Mouse (Mus musculus): ENCODE data around the gene Tmem151b. TPM values are rescaled to one million over a fixed set of nuclear protein-coding genes. Genes with fewer than 3 reads are reported as not detected.
A peak's percentile ranks its signal among the peaks of the same experiment; 100 is the strongest.

Gene Tmem151b
- polyA plus RNA-seq, 1 experiment from 2014 or later = 1.0 TPM

GRCm38 (mm10) chr17:45555452-45556106, 6.1 kb upstream of the Tmem151b start, which contains the start of gene Nfkbie:
TSS of gene Nfkbie (plus strand) at chr17:45555703.
- peaks cover 22% of the 10 kb centered on the region for H3K27me3 ChIP-seq (ENCODE audit: control insufficient read depth, insufficient read depth, low read length)
- no peak within 1 kb of the TSS for H3K27ac ChIP-seq (ENCODE audit: low read depth, low read length)
- under 1% methylated on average over 45 of the region's 45 CpGs for WGBS (ENCODE audit: insufficient replicate concordance)
- H3K4me1 ChIP-seq (ENCODE audit: control insufficient read depth, insufficient read depth, low read length) = peaks cover 6% of the 10 kb centered on the region; the same call in 1 of the 2 replicates
- ATAC-seq (replicated peaks; ENCODE audit: insufficient number of reproducible peaks, low FRiP score, low TSS enrichment) = peak; percentile 74
- no peaks in the 10 kb centered on the region for H3K9me3 ChIP-seq (replicated peaks; ENCODE audit: control insufficient read depth, low read length)
- peak within 1 kb of the TSS; percentile 65 for H3K9ac ChIP-seq (ENCODE audit: low read depth, low read length)
- H3K36me3 ChIP-seq (ENCODE audit: control insufficient read depth, insufficient read depth, low read length) = no peaks in the 10 kb centered on the region
- H3K4me2 ChIP-seq = peak within 1 kb of the TSS; percentile 94
- H3K4me3 ChIP-seq (ENCODE audit: low read depth, low read length) = peak within 1 kb of the TSS; percentile 60

DNA sequence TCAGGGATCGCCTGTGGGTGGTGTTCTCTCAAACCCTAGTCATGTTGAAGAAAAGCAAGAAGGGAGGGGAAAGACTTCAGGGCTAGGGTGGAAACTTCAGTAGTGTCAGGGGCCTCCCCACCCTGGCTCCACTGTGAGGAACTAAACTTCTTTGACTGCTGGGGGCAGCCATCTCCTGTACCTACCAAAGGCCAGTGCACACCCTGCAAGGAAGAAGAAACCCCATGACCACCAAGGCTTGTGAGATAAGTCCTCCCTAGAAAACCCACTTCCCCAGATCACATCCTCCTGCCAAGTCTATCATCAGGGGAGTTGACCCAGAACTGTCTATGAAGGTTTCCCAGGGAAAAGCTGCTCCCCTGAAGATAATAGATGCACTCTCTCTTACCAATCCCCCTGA, 4.9 kb upstream of the Tmem151b start:
- Histone ChIP-seq H3K9me3 (replicated peaks; ENCODE audit: control insufficient read depth, low read length) (no peaks in the 10 kb centered on the region), H3K27me3 (ENCODE audit: control insufficient read depth, insufficient read depth, low read length) (peaks cover 25% of the 10 kb centered on the region), H3K4me2 (no peak overlapping the region), H3K4me1 (ENCODE audit: control insufficient read depth, insufficient read depth, low read length) (peaks cover 9% of the 10 kb centered on the region; the same call in 1 of the 2 replicates), H3K36me3 (ENCODE audit: control insufficient read depth, insufficient read depth, low read length) (no peaks in the 10 kb centered on the region), H3K27ac (ENCODE audit: low read depth, low read length) (no peak overlapping the region), H3K4me3 (ENCODE audit: low read depth, low read length) (no peak overlapping the region), H3K9ac (ENCODE audit: low read depth, low read length) (no peak overlapping the region)
- WGBS (ENCODE audit: insufficient replicate concordance) = 40% methylated on average over 1 of the region's 1 CpGs
- ATAC-seq (replicated peaks; ENCODE audit: insufficient number of reproducible peaks, low FRiP score, low TSS enrichment) = no peak

GRCm38 (mm10) chr17:45553065-45553464, 3.6 kb upstream of the Tmem151b start:
- no peak for ATAC-seq (replicated peaks; ENCODE audit: insufficient number of reproducible peaks, low FRiP score, low TSS enrichment)
- Histone ChIP-seq H3K36me3 (ENCODE audit: control insufficient read depth, insufficient read depth, low read length) (no peaks in the 10 kb centered on the region), H3K27ac (ENCODE audit: low read depth, low read length) (no peak overlapping the region), H3K4me1 (ENCODE audit: control insufficient read depth, insufficient read depth, low read length) (peaks cover 12% of the 10 kb centered on the region), H3K9ac (ENCODE audit: low read depth, low read length) (no peak overlapping the region), H3K9me3 (replicated peaks; ENCODE audit: control insufficient read depth, low read length) (no peaks in the 10 kb centered on the region), H3K4me3 (ENCODE audit: low read depth, low read length) (no peak overlapping the region), H3K27me3 (ENCODE audit: control insufficient read depth, insufficient read depth, low read length) (peaks cover 39% of the 10 kb centered on the region), H3K4me2 (no peak overlapping the region)
- 65% methylated on average over 3 of the region's 3 CpGs for WGBS (ENCODE audit: insufficient replicate concordance)

DNA sequence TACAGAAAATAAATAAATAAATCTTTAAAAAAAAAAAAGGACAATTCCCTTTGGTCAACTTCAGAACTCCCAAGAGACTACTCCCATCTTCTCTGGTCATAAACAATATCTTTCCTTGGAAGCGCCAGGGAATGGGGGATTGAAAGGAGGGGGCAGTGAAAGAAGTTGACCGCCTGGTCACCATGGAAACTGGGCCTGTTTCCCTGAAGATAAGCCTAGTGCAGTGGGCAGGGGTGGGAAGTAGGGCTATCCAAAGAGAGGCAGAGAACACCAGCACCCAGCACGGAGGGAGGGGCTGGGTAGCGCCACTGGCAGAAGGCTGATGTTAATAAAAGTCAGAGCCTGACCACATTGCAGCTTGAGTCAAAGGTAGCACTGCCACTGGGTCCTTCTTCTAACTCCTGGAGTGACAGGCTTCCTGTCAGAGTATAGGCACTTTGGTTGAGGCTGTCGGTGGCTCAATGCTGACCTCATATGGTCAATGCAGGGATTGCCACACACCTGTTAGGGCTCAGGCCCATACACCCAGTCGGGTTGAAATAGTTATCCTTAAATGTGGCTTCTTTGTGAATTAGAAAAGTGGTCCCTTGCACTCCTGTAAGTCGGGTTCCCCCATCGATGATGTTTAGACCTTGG, 2.5 kb upstream of the Tmem151b start:
- WGBS (ENCODE audit: insufficient replicate concordance) = 3% methylated on average over 8 of the region's 8 CpGs
- H3K36me3 ChIP-seq (ENCODE audit: control insufficient read depth, insufficient read depth, low read length) = no peaks in the 10 kb centered on the region
- no peaks in the 10 kb centered on the region for H3K9me3 ChIP-seq (replicated peaks; ENCODE audit: control insufficient read depth, low read length)
- peaks cover 12% of the 10 kb centered on the region for H3K4me1 ChIP-seq (ENCODE audit: control insufficient read depth, insufficient read depth, low read length)
- peaks cover 42% of the 10 kb centered on the region for H3K27me3 ChIP-seq (ENCODE audit: control insufficient read depth, insufficient read depth, low read length)
- H3K4me2 ChIP-seq = peak overlapping the region; percentile 30; the same call in 1 of the 2 replicates
- H3K4me3 ChIP-seq (ENCODE audit: low read depth, low read length) = no peak overlapping the region
- ATAC-seq (replicated peaks; ENCODE audit: insufficient number of reproducible peaks, low FRiP score, low TSS enrichment) = no peak
- no peak overlapping the region for H3K9ac ChIP-seq (ENCODE audit: low read depth, low read length)
- no peak overlapping the region for H3K27ac ChIP-seq (ENCODE audit: low read depth, low read length)

DNA sequence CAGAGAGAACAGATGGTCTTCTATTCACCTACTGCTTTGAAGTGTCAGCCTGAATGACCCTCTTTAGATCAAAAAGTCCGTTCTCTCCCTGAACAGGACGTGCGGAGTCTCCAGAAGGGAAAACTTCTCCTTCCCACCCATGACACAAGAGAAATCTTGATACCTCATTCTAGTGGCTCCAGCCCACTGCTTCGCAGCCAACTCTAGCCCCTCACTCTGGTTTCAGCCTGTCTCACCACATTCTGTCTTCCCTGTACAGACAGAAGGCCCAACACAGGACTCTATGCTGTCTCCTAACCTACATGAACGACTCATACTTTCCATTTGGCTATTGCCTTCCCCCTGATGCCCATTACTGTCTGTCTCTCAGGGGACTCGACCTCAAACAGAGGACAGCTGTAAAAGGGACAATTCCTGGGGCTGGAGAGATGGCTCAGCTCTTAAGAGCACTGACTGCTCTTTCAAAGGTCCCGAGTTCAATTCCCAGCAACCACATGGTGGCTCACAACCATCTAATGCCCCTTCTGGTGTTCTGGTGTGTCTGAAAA, 1.8 kb upstream of the Tmem151b start:
- peaks cover 42% of the 10 kb centered on the region for H3K27me3 ChIP-seq (ENCODE audit: control insufficient read depth, insufficient read depth, low read length)
- H3K36me3 ChIP-seq (ENCODE audit: control insufficient read depth, insufficient read depth, low read length) = no peaks in the 10 kb centered on the region
- no peaks in the 10 kb centered on the region for H3K9me3 ChIP-seq (replicated peaks; ENCODE audit: control insufficient read depth, low read length)
- H3K27ac ChIP-seq (ENCODE audit: low read depth, low read length) = no peak overlapping the region
- WGBS (ENCODE audit: insufficient replicate concordance) = 64% methylated on average over 7 of the region's 7 CpGs
- H3K4me3 ChIP-seq (ENCODE audit: low read depth, low read length) = no peak overlapping the region
- no peak for ATAC-seq (replicated peaks; ENCODE audit: insufficient number of reproducible peaks, low FRiP score, low TSS enrichment)
- peaks cover 11% of the 10 kb centered on the region for H3K4me1 ChIP-seq (ENCODE audit: control insufficient read depth, insufficient read depth, low read length)
- H3K9ac ChIP-seq (ENCODE audit: low read depth, low read length) = no peak overlapping the region
- no peak overlapping the region for H3K4me2 ChIP-seq

DNA sequence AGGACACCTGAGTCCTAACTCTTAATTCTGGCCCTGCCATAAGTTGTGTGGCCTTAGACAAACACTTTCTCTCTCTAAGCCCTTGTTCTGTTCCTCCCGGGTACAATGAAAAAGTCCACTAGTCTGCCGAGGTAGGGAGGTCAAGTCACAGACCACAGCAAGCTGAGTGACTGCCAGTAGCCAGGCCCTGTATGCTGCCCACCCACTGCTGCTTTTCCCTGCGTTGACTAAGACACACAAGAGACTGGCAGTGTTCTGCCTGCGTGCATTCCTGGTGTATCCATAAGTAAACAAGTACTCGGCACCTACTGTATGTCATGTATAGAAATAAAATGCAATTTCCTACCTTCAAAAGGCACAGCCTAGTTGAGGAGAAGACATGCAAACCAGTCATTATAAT, 776 bp upstream of the Tmem151b start:
- H3K9ac ChIP-seq (ENCODE audit: low read depth, low read length) = no peak overlapping the region
- WGBS (ENCODE audit: insufficient replicate concordance) = 42% methylated on average over 5 of the region's 5 CpGs
- H3K27ac ChIP-seq (ENCODE audit: low read depth, low read length) = no peak overlapping the region
- no peak for ATAC-seq (replicated peaks; ENCODE audit: insufficient number of reproducible peaks, low FRiP score, low TSS enrichment)
- H3K4me2 ChIP-seq = peak overlapping the region; percentile 91
- peak overlapping the region; percentile 65 for H3K4me3 ChIP-seq (ENCODE audit: low read depth, low read length)
- H3K36me3 ChIP-seq (ENCODE audit: control insufficient read depth, insufficient read depth, low read length) = no peaks in the 10 kb centered on the region
- H3K4me1 ChIP-seq (ENCODE audit: control insufficient read depth, insufficient read depth, low read length) = peaks cover 15% of the 10 kb centered on the region
- H3K27me3 ChIP-seq (ENCODE audit: control insufficient read depth, insufficient read depth, low read length) = peaks cover 50% of the 10 kb centered on the region
- H3K9me3 ChIP-seq (replicated peaks; ENCODE audit: control insufficient read depth, low read length) = no peaks in the 10 kb centered on the region

GRCm38 (mm10) chr17:45548541-45549512, 650 bp downstream of the Tmem151b start:
- no peak overlapping the region for H3K27ac ChIP-seq (ENCODE audit: low read depth, low read length)
- WGBS (ENCODE audit: insufficient replicate concordance) = 9% methylated on average over 22 of the region's 68 CpGs
- peaks cover 65% of the 10 kb centered on the region for H3K27me3 ChIP-seq (ENCODE audit: control insufficient read depth, insufficient read depth, low read length)
- peak overlapping the region; percentile 74 for H3K9ac ChIP-seq (ENCODE audit: low read depth, low read length)
- peak overlapping the region; percentile 91 for H3K4me2 ChIP-seq
- H3K4me1 ChIP-seq (ENCODE audit: control insufficient read depth, insufficient read depth, low read length) = peaks cover 27% of the 10 kb centered on the region
- peak overlapping the region; percentile 65 for H3K4me3 ChIP-seq (ENCODE audit: low read depth, low read length)
- ATAC-seq (replicated peaks; ENCODE audit: insufficient number of reproducible peaks, low FRiP score, low TSS enrichment) = peak; percentile 22; the same call in 1 of the 2 replicates
- H3K9me3 ChIP-seq (replicated peaks; ENCODE audit: control insufficient read depth, low read length) = no peaks in the 10 kb centered on the region
- no peaks in the 10 kb centered on the region for H3K36me3 ChIP-seq (ENCODE audit: control insufficient read depth, insufficient read depth, low read length)

Data from heart, embryonic 11.5 days (tissue).